Mouse (Mus musculus) limb, embryonic 14.5 days (tissue): ENCODE data around the gene Asic4. TPM values are rescaled to one million over a fixed set of nuclear protein-coding genes. Genes with fewer than 3 reads are reported as not detected.

Source experiments
- ATAC-seq: fragments of 200-750 bp; cut with Nextera tagmentation; 2 replicates; pipeline ENCODE4 v1.8.0; 2017; ENCODE audit warnings: low read depth, moderate number of reproducible peaks, moderate TSS enrichment; ENCODE audit not compliant: low FRiP score
- DNase-seq: peaks from one replicate; pipeline ENCODE4 v3.0.0-alpha.2; 2015; ENCODE audit warnings: low spot score
- H3K27ac ChIP-seq: fragments of 300-500 bp; sonication (generic); replicated peaks from 2 replicates; pipeline ENCODE4 v1.5.1; 2014; ENCODE audit warnings: low read depth, mild to moderate bottlenecking, low read length, moderate library complexity, mixed read lengths
- H3K27me3 ChIP-seq: fragments of 300-500 bp; sonication (generic); 2 replicates; pipeline ENCODE4 v1.6.1; 2014; ENCODE audit warnings: low read length, mixed read lengths; ENCODE audit not compliant: control insufficient read depth, insufficient read depth
- H3K36me3 ChIP-seq: fragments of 300-500 bp; sonication (generic); 2 replicates; pipeline ENCODE4 v1.6.1; 2014; ENCODE audit warnings: mild to moderate bottlenecking, low read length, moderate library complexity, mixed read lengths; ENCODE audit not compliant: control insufficient read depth, insufficient read depth
- H3K4me1 ChIP-seq: fragments of 300-500 bp; sonication (generic); 2 replicates; pipeline ENCODE4 v1.6.1; 2014; ENCODE audit warnings: antibody characterized with exemption, low read length, mixed read lengths; ENCODE audit not compliant: control insufficient read depth, insufficient read depth
- H3K4me2 ChIP-seq: fragments of 300-500 bp; sonication (generic); replicated peaks from 2 replicates; pipeline ENCODE4 v1.6.1; 2014; ENCODE audit warnings: low read depth, mild to moderate bottlenecking, low read length, moderate library complexity; ENCODE audit not compliant: severe bottlenecking
- H3K4me3 ChIP-seq: fragments of 300-500 bp; sonication (generic); replicated peaks from 2 replicates; pipeline ENCODE4 v1.5.1; 2014; ENCODE audit warnings: low read length
- H3K9ac ChIP-seq: fragments of 300-500 bp; sonication (generic); 2 replicates; pipeline ENCODE4 v1.6.1; 2014; ENCODE audit warnings: mild to moderate bottlenecking, low read depth, low read length, moderate library complexity; ENCODE audit not compliant: severe bottlenecking
- H3K9me3 ChIP-seq: fragments of 300-500 bp; sonication (generic); 2 replicates; pipeline ENCODE4 v1.6.1; 2016; ENCODE audit warnings: low read length; ENCODE audit not compliant: control insufficient read depth
- POLR2A ChIP-seq: fragments of 200-500 bp; IDR thresholded peaks from 2 replicates; pipeline ENCODE4 v1.8.0; 2012; ENCODE audit warnings: inconsistent platforms, mild to moderate bottlenecking, moderate library complexity, borderline replicate concordance; ENCODE audit not compliant: insufficient read depth, insufficient read length; ENCODE audit errors: extremely low read depth
- WGBS: fragments of 180-500 bp; shearing (Covaris S2); extraction: QIAGEN DNeasy Blood & Tissue Kit; methylation state at CpG from one replicate; pipeline ENCODE4 v1.1.7; 2014; 5-methylcytosine and 5-hydroxymethylcytosine counted together
- polyA plus RNA-seq, 2 experiments: library from polyadenylated mRNA; depleted of rRNA in 1 of 2; stranded (reverse) in 1 of 2; unstranded in 1 of 2; fragments of >200 nt; fragmentation: Nextera tagmentation in 1 of 2; extraction: Ambion mirVana in 1 of 2; gene quantifications; 2 replicates each; pipeline versions ENCODE4 v1.2.1 to v1.2.3; 2012 to 2014

Asic4 gene
- polyA plus RNA-seq, 2 experiments, result 0.15 to 0.35 TPM

DNA sequence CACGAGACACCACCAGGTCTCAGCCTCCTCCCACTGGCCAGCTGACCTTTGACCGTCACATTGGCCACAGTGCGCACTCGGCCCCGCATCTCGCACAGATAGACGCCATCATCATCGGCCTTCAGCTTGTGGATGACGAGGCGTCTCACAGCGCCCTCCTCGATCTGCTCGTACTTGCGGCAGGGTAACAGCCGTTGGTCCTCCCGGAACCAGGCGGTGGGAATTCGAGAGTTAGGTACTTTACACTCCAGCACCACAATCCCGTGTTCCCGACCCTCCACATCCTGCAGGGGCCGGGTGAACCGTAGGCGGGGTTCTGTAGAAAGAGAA is 53.4 kb downstream of the Asic4 start:
- peak overlapping the region; percentile 92; the same call in 1 of the 2 replicates for H3K4me2 ChIP-seq
- TF ChIP-seq POLR2A, result no peak
- H3K4me3 ChIP-seq, result no peak overlapping the region
- no peaks in the 10 kb centered on the region for H3K27me3 ChIP-seq
- H3K9me3 ChIP-seq, result no peaks in the 10 kb centered on the region
- ATAC-seq (no peak), DNase-seq (no peak)
- 0 out of 2 replicates have a peak overlapping the region, but pooled peaks have one; percentile 21 for H3K9ac ChIP-seq
- H3K36me3 ChIP-seq, result peaks cover 60% of the 10 kb centered on the region
- WGBS, result 72% methylated on average over 23 of the region's 23 CpGs
- H3K4me1 ChIP-seq, result peaks cover 20% of the 10 kb centered on the region
- H3K27ac ChIP-seq, result no peak overlapping the region

DNA sequence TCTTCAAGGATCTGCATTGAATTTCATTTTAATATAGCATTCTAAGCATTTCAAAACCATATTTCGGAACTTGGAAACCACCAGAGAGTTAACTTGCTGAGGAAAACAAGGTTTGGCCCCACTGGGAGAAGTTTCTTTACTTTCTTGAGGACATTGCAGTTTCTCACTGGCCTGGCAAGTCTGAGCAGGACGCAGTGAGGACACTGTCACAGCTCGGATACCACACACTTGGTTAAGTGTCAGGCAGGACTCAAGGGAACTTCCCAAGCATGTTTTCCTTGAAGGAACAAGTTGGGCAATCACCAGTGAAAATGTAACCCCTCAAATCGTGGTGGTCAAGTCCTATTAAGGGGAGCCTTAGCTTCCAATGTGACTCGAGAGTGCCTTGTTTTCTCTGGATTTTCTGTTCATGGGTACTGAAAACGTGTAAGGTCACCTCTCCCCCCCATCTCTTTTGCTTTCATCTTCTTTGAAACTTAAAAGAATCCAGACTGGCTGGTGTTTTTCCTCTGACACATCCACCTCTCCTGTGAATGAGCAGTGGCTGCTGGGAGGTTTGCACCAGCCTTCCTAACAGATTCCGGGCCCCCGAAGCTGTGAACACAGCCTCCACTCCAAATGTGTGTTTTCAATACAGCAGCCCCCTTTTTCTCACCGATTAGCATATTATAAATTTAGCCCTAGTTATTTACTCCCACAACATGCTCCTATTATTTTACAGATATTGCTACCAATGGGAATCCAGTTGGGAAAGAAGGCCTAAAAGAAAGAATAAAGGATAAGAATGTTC is 54.2 kb downstream of the Asic4 start:
- peaks cover 51% of the 10 kb centered on the region for H3K36me3 ChIP-seq
- H3K4me2 ChIP-seq, result peak overlapping the region; percentile 92
- WGBS, result 51% methylated on average over 9 of the region's 9 CpGs
- H3K27ac ChIP-seq, result no peak overlapping the region
- H3K9ac ChIP-seq, result peak overlapping the region; percentile 93; the same call in 1 of the 2 replicates
- no peak for TF ChIP-seq POLR2A
- H3K27me3 ChIP-seq, result no peaks in the 10 kb centered on the region
- H3K9me3 ChIP-seq, result no peaks in the 10 kb centered on the region
- ATAC-seq, result no peak
- peaks cover 20% of the 10 kb centered on the region for H3K4me1 ChIP-seq
- H3K4me3 ChIP-seq, result peak overlapping the region; percentile 85
- DNase-seq, result no peak

DNA sequence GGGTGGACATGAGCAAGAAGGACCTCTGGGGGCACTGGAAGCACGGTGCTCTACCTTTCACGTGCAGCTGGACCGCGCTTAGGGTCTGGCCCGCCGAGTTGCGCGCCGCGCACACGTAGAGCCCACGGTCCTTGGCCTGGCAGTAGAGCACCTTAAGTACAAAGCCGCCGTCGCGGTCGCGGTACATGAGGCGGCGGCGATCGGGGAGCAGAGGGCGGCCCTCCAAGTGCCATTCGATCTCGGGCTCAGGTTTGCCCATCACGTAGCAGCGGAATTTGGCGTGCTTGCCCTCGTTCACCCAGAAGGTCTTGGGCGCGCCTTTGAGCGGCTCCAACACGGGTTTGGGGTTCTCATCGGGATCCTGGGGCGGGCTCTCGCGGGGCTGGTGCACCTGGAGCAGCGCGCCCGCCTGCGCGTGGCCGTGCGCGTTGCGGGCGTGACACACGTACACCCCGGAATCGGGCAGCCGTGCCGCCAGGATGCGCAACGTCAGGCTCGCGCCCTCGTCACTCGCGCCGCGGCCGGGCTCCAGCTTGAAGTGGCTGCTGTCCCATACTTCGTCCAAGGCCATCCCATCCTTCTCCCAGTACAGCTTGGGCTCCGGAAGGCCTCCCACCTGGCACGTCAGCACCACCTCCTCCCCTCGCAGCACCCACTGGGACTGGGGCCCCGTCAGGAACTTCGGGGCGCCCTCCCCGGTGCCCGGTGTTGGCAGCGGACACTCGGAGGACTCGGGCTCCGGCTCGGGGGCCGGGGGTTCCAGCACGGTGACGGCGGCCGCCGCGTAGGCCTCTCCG is 55.1 kb downstream of the Asic4 start:
- DNase-seq (peak; percentile 25), ATAC-seq (peak; percentile 20; the same call in 1 of the 2 replicates)
- peak overlapping the region; percentile 97 for H3K27ac ChIP-seq
- H3K4me2 ChIP-seq, result peak overlapping the region; percentile 92
- WGBS, result 2% methylated on average over 73 of the region's 84 CpGs
- peaks cover 20% of the 10 kb centered on the region for H3K4me1 ChIP-seq
- no peaks in the 10 kb centered on the region for H3K9me3 ChIP-seq
- peak overlapping the region; percentile 93 for H3K9ac ChIP-seq
- no peak for TF ChIP-seq POLR2A
- H3K27me3 ChIP-seq, result no peaks in the 10 kb centered on the region
- peaks cover 42% of the 10 kb centered on the region for H3K36me3 ChIP-seq
- H3K4me3 ChIP-seq, result peak overlapping the region; percentile 85

DNA sequence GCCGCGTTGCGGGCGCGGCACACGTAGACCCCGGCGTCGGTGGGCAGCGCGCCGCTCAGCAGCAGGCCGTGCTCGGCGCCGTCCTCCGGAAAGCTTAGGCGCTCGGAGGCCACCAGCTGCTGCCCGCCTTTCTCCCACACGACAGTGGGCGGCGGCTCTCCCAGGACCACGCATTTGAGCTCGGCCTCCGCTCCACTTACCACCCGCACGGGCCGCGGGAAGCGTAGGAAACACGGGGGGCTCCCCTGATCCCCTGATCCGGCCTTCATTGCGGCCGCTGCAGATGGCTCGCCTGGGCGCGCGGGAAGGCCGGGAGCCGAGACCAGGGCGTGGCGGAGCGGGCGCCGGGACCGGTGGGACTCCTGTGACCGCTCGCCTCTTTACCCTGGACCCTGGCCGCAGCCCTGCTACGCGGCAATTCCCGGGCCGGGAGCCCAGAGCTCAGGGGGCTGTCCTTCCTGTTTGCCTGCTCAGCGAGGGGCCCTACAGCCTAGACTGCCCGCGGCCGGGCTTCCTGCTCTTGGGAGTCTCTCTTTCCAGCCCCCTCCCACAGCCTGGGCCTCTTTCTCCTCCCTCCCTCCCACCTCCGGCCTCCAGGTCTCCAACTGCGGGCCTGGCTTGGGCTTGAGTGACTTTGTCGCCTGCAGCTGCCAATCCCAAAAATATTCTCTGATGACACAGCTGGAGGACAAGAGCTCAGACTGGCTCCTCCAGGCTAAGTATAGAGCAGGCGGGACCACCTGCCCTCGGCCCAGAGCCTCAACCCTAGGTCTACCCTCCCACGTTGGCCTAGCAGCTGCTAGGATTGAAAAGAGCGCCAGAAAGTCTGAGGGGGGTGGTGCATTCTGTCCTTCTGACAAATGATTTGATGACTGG is 56.0 kb downstream of the Asic4 start, which contains the start of gene Obsl1:
Gene Obsl1 (minus strand): TSS at position 497 of the 876 bp plus-strand sequence.
- Histone ChIP-seq H3K4me1 (peaks cover 20% of the 10 kb centered on the region), H3K27me3 (no peaks in the 10 kb centered on the region), H3K36me3 (peaks cover 34% of the 10 kb centered on the region), H3K9ac (peak within 1 kb of the TSS; percentile 93), H3K27ac (peak within 1 kb of the TSS; percentile 97), H3K4me3 (peak within 1 kb of the TSS; percentile 85), H3K9me3 (no peaks in the 10 kb centered on the region), H3K4me2 (peak within 1 kb of the TSS; percentile 92)
- WGBS, result under 1% methylated on average over 40 of the region's 65 CpGs
- peak; percentile 90; the same call in 1 of the 2 replicates for TF ChIP-seq POLR2A
- ATAC-seq, result peak; percentile 92
- peak; percentile 94 for DNase-seq
